Mouse (Mus musculus) G1E (cell line): Measurements from ENCODE around the gene Spag17.

Experiments used
- CTCF ChIP-seq: IDR thresholded peaks from 2 replicates; pipeline ENCODE4 v1.5.1; 2012; ENCODE audit warnings: low read depth, low read length, inconsistent platforms, mixed read lengths
- GATA1 ChIP-seq: IDR thresholded peaks from 2 replicates; pipeline ENCODE4 v1.6.1; 2012; ENCODE audit warnings: borderline replicate concordance, low read length, inconsistent platforms, mixed read lengths
- POLR2AphosphoS5 ChIP-seq: IDR thresholded peaks from 2 replicates; pipeline ENCODE4 v1.6.1; 2012; ENCODE audit warnings: low read depth, low read length, inconsistent platforms; ENCODE audit not compliant: insufficient replicate concordance
- TAL1 ChIP-seq: conservative IDR thresholded peaks from 2 replicates; pipeline ENCODE4 v1.6.1; 2012; ENCODE audit warnings: low read depth, low read length, inconsistent platforms, mixed read lengths

- TF ChIP-seq POLR2AphosphoS5 (no peak), CTCF (no peak), TAL1 (no peak), GATA1 (no peak)
Measured at GRCm38 (mm10) chr3:99964345-99964744, 79.1 kb downstream of the Spag17 start.
